Mouse (Mus musculus): ENCODE measurements around the gene Tnnt3. TPM values are rescaled to one million over a fixed set of nuclear protein-coding genes. Genes with fewer than 3 reads are reported as not detected.

Tnnt3 gene
- total and polyA plus RNA-seq, 3 experiments, result not detected

DNA sequence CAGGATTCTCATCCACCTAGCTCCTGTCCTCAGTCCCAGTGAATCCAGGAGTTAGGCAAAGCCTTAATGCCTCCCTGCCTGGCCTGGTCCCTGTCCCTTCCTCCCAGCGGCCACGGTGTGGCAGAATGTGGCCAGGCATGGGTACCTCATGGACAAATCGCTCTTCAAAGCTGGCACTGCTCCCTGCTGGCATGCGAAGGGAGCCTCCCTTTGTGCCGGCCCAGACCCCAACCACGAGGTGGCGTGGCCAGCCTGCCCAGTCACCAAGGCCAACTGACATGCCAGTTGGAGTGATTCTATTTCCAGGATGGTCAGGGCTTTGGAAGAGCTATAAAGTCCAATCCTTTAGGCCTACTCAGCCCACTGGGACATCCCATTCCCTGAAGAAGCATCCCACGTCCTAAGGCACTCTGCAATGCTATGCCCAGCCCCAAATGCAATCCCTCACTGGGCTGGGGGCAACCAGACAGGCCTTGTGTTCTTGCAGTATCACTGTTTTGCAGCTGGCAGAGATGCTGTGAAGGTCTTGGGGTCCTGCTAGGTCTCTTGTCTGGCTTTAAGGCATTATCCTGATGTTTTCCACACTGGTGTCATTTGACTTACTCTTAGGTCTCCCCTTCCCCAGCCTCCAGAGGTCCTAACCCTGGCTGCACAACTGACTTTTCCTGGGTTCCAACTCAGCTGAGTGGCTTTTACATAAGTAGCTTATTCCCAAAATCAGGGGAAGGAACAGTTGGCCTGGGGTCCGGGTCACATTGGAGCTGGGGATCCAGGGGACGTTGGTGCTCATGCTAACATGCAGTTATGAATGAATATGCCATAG, 51.5 kb downstream of the Tnnt3 start:
- Histone ChIP-seq H3K36me3 (ENCODE audit: control insufficient read depth in 1 of 2, insufficient read depth in 2 of 2, low read length in 2 of 2) (no peaks in the 10 kb centered on the region), H3K79me2 (ENCODE audit: control insufficient read depth, insufficient read depth, low read length, poor library complexity) (no peaks in the 10 kb centered on the region), H3K4me1 (ENCODE audit: control insufficient read depth in 1 of 2, insufficient read depth in 2 of 2, low read length in 2 of 2) (no peaks in the 10 kb centered on the region), H3K9me3 (replicated peaks; ENCODE audit: insufficient read depth, low read length) (no peaks in the 10 kb centered on the region), H3K27ac (ENCODE audit: control insufficient read depth, low read depth, low read length) (no peak overlapping the region), H3K4me3 (ENCODE audit: control insufficient read depth in 1 of 2, insufficient read depth in 1 of 2, low read depth in 2 of 2, low read length in 2 of 2) (no peak overlapping the region), H3K9ac (ENCODE audit: control insufficient read depth, low read depth, low read length, poor library complexity, severe bottlenecking) (no peak overlapping the region), H3K27me3 (ENCODE audit: control insufficient read depth in 1 of 2, insufficient read depth in 2 of 2, low read length in 2 of 2) (no peaks in the 10 kb centered on the region)
- TF ChIP-seq USF1 (IDR thresholded peaks at IDR 0.05; ENCODE audit: low read depth, low read length) (no peak), POLR2AphosphoS2 (IDR thresholded peaks at IDR 0.05; ENCODE audit: low read length) (no peak), GABPA (IDR thresholded peaks at IDR 0.05; ENCODE audit: low read depth, low read length) (no peak), TBP (IDR thresholded peaks at IDR 0.05; ENCODE audit: low read depth, low read length) (no peak), POLR2A (IDR thresholded peaks at IDR 0.05; ENCODE audit: control insufficient read depth in 1 of 2, insufficient read depth in 1 of 2, low read depth in 1 of 2, low read length in 2 of 2, poor library complexity in 1 of 2) (no peak), JUND (IDR thresholded peaks at IDR 0.05; ENCODE audit: low read depth, low read length) (no peak), MAX (IDR thresholded peaks at IDR 0.05; ENCODE audit: low read length) (no peak), CHD2 (IDR thresholded peaks at IDR 0.05; ENCODE audit: low read length) (no peak), SMC3 (IDR thresholded peaks at IDR 0.05; ENCODE audit: low read depth, low read length) (no peak), KAT2A (conservative IDR thresholded peaks at IDR 0.05; ENCODE audit: low read depth, low read length) (no peak)
- no peak for DNase-seq (ENCODE audit: low read depth, low spot score)

DNA sequence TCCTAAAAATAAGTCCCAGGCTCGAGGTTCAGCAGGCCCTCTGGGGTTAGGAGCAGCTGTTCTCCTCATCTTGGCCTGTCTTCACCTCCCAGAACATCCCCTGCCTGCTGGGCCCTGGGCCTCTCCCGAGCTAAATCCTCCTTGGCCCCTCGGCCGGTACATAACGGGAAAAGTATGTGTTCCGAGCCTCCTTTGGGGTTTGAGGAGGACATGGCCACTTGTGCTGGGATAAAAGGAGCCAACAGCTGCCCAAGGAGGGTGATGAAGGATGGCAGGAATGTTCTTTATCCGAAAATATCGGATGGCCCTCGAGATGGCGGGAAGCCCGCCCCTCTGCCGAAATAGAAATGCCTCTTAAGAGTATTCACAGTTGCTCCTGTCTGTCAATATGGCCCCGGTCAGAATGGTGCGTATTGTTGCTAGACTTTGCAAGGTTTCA, 52.3 kb downstream of the Tnnt3 start:
- H3K4me3 ChIP-seq (ENCODE audit: control insufficient read depth in 1 of 2, insufficient read depth in 1 of 2, low read depth in 2 of 2, low read length in 2 of 2), result no peak overlapping the region
- H3K4me1 ChIP-seq (ENCODE audit: control insufficient read depth in 1 of 2, insufficient read depth in 2 of 2, low read length in 2 of 2), result no peaks in the 10 kb centered on the region
- H3K9ac ChIP-seq (ENCODE audit: control insufficient read depth, low read depth, low read length, poor library complexity, severe bottlenecking), result no peak overlapping the region
- H3K27ac ChIP-seq (ENCODE audit: control insufficient read depth, low read depth, low read length), result no peak overlapping the region
- no peak for DNase-seq (ENCODE audit: low read depth, low spot score)
- no peaks in the 10 kb centered on the region for H3K9me3 ChIP-seq (replicated peaks; ENCODE audit: insufficient read depth, low read length)
- H3K79me2 ChIP-seq (ENCODE audit: control insufficient read depth, insufficient read depth, low read length, poor library complexity), result no peaks in the 10 kb centered on the region
- no peaks in the 10 kb centered on the region for H3K27me3 ChIP-seq (ENCODE audit: control insufficient read depth in 1 of 2, insufficient read depth in 2 of 2, low read length in 2 of 2)
- no peaks in the 10 kb centered on the region for H3K36me3 ChIP-seq (ENCODE audit: control insufficient read depth in 1 of 2, insufficient read depth in 2 of 2, low read length in 2 of 2)
- TF ChIP-seq E2F4 (IDR thresholded peaks at IDR 0.05; ENCODE audit: borderline replicate concordance, low read depth, low read length) (no peak), GATA1 (IDR thresholded peaks at IDR 0.05; ENCODE audit: low read depth, low read length) (no peak), MEF2A (IDR thresholded peaks at IDR 0.05; ENCODE audit: extremely low read depth, insufficient replicate concordance, low read depth, low read length, poor library complexity, severe bottlenecking) (no peak), MAX (IDR thresholded peaks at IDR 0.05; ENCODE audit: low read length) (no peak), SMC3 (IDR thresholded peaks at IDR 0.05; ENCODE audit: low read depth, low read length) (no peak), USF2 (IDR thresholded peaks at IDR 0.05; ENCODE audit: borderline replicate concordance in 1 of 2, insufficient read depth in 1 of 2, low read depth in 1 of 2, low read length in 2 of 2) (no peak), CHD1 (IDR thresholded peaks at IDR 0.05; ENCODE audit: low read depth, low read length) (no peak), BHLHE40 (IDR thresholded peaks at IDR 0.05; ENCODE audit: borderline replicate concordance, low read depth, low read length) (no peak), RCOR1 (IDR thresholded peaks at IDR 0.05; ENCODE audit: low read depth, low read length) (no peak), MYC (IDR thresholded peaks at IDR 0.05; ENCODE audit: low read depth, low read length) (no peak), MXI1 (IDR thresholded peaks at IDR 0.05; ENCODE audit: low read depth, low read length) (no peak), TBP (IDR thresholded peaks at IDR 0.05; ENCODE audit: low read depth, low read length) (no peak), USF1 (IDR thresholded peaks at IDR 0.05; ENCODE audit: low read depth, low read length) (no peak), MAFK (IDR thresholded peaks at IDR 0.05; ENCODE audit: borderline replicate concordance, low read depth, low read length) (no peak), POLR2AphosphoS2 (IDR thresholded peaks at IDR 0.05; ENCODE audit: low read length) (no peak), MYB (IDR thresholded peaks at IDR 0.05; ENCODE audit: low read depth, low read length) (no peak), ZNF384 (IDR thresholded peaks at IDR 0.05; ENCODE audit: low read depth, low read length) (no peak), ZMIZ1 (IDR thresholded peaks at IDR 0.05; ENCODE audit: low read depth, low read length) (no peak)
